Mouse (Mus musculus): ENCODE measurements around the gene Fggy. TPM values are rescaled to one million over a fixed set of nuclear protein-coding genes. Genes with fewer than 3 reads are reported as not detected.

Gene Fggy
- total RNA-seq, 2 experiments from 2014 or later = 11.5 to 15.6 TPM

DNA sequence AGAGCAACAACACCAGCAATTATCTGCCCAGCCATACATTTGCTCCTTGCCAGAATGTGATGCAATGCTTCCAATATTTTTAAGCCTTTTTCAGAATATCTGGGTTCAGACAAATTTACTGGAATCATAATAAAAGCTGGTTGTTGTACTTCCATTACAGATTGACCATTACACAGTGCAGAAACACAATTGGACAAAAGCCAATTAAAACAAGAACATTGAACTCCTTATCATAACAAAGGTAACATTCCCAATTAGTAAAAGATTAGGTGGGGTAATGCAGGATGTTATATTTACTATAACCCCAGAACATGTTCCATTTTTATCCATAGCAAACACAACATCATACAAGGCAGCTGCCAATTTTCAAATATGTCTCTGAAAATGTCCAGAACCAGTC, 396.0 kb downstream of the Fggy start:
- no peak for DNase-seq (ENCODE audit: low spot score in 2 of 2)

DNA sequence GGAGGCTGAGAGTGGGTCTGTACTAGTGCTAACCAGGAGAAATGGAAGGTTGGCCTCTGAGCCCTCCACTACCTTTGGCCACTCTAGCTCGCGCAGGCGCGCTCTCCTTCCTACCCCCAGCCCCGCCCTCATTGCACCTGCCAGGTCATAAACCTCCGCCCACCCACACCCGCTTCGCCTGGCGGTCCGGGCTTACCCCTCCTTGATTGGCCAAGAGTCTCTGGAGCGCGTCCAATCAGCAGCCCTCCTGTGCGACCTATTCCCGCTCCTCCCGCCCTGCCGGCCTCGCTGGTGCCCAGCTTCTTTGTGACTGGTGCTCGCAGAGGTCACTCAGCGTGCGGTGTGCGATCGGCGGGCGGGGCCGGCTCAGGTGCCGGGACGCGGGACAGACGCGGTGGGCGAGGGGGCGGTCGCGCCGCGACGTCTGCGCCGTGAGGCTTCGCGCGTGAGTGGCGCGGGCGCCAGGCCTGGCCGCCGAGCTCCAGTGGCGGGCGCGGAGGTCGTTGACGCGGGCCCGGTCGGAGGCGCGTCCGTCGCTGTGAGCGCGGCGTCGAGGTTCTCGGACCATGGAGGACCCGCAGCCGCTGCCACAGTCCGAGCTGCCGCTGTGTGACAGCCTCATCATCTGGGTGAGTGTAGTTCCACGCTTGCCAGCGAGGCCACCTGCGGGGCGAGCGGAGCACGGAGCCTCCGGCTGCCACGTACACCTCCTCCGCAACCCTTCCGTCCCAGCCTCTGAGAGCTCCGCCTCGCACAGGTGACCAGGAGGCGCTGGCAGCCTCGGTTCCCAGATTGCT, 409.8 kb downstream of the Fggy start, which contains the start of gene Hook1:
Hook1 (plus strand) TSS at position 313 of the 797 bp plus-strand sequence.
- DNase-seq (ENCODE audit: low spot score in 2 of 2) = peak; percentile 61 to 76

All from gastrocnemius, postnatal 4 days (tissue).